Mouse (Mus musculus): Measurements from ENCODE around the gene Hbb-y.
"Not testable (repeated sequence)": the region's sequence is repeated elsewhere in the genome, so short reads cannot be mapped to it uniquely, and the experiment has no call there.

The Hbb-y gene

GRCm38 (mm10) chr7:103853090-103853489 lies at the start of gene Hbb-y:
Gene Hbb-y (minus strand): TSS chr7:103853216.
- DNase-seq (ENCODE audit: low spot score) = no peak

- no peak for DNase-seq (ENCODE audit: low spot score)
Observed at GRCm38 (mm10) chr7:103894385-103894784, 41.4 kb upstream of the Hbb-y start, which contains the start of gene Olfr64. Gene Olfr64 (minus strand): TSS chr7:103894485.

DNA sequence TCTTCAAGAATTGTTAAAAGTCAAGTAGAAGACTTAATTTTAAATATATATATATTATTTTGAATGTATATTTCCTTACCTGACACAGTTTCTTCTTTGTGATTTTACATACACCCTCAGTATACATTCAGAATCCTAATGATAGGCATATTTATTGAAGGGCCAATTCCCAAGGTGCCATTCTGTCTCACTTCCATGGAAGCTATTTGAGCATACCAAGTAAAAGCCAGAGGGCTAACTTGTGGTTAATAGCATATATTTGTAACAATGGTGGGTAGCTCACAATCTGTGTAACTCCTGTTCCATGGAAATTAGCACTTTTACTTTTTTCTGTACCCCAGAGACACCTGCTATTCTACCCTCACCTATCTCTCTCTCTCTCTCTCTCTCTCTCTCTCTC lies 33.1 kb upstream of the Hbb-y start, which contains the start of gene Olfr66:
Gene Olfr66, minus strand, starts transcription at position 101 of the 400 bp plus-strand sequence.
- no peak for DNase-seq (ENCODE audit: low spot score)

DNA sequence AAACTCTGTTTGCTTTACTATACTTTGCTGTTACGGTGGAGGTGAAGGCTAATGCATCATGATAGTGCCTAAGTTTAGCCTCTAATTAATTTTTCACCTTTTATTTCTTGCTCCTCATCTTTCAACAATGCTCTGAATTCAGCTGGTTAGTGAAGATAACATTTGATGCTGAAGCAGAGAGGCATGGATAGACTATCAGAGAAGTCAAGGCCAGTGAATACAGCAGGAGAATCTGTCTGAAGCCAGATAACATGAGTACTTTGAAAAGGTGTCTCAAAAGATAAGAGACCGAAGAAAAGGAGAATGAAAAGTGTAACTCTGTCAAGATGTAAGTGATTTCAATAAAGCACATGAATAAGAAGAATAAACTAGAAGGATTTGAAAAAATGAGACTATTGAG lies 24.1 kb upstream of the Hbb-y start:
- DNase-seq (ENCODE audit: low spot score) = no peak

DNA sequence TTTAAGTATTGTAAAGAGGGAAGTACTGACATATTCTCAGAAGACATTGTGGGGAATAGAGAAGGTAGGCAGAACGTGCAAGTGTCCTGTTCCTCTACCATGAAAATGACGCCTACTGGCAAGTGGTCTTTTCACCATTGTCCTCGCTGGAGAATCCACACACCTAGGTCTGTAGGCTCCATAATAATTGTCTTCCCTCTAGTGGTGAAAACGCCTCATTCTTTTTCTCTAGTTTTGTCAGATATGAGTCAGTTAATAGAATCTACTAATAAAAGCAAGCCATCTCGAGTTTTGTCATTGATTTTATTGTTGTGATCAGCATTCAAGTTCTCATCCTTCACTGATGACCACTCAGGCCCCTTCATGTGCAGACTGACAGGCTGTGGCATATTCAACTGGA lies 21.4 kb upstream of the Hbb-y start:
- no peak for DNase-seq (ENCODE audit: low spot score)

DNA sequence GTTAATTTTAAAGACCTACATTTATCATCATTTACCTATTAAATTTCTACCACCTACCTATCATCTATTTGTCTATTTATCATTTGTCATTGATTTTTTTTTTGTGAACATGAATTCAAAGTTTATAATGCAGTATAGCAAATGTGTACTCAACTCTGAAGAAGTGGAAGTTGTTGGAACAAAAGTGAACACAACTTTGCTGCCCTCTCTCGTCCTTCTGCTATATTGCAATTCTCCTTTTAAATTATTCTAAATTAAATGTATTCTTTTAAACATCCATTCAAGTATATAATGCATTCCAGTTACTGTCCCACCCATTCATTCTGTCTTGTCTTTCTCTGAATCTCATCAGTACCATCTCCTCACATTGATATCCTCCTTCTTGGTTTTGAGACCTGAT lies 20.0 kb upstream of the Hbb-y start:
- no peak for DNase-seq (ENCODE audit: low spot score)

- no peak for DNase-seq (ENCODE audit: low spot score)
Observed at GRCm38 (mm10) chr7:103870667-103871066, 17.7 kb upstream of the Hbb-y start.

DNA sequence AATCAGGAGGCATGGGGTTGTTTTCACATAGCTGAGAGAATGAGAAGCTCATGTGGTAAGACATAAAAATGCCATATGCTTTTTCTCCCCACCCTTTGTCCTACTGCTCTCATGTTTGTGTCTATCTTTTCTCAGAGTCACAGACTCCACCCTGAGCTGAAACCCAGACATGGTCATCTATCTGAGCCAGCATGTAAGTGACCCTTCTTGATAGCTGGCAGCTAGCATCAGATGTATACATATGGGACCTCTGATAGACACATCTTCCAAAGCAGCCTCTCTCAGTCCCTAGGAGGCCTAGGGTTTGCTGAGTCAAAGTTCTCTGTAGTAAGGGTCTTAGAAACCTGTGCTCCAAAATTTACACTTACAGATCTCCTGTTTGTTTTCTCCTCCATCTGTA lies 12.7 kb upstream of the Hbb-y start:
- DNase-seq (ENCODE audit: low spot score) = no peak

DNA sequence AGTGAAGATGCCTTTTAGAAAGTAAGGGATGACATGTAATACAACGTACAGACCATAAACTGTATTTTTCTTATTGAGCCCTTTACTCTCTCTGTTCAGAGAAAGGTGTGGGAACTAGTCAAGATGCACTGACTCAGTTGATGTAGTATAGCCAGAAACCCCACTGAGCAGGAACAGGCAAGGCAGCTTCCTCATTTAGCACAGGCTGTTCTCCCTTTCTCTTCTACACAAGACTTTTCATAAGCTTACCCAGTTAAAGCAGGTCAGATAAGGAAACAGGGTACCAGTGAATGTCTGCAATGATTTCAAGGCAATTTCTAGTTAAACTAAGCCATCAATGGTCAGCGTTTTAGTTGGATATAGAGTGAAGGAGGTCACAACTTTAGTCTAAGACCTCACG lies 8.5 kb upstream of the Hbb-y start:
- no peak for DNase-seq (ENCODE audit: low spot score)

DNA sequence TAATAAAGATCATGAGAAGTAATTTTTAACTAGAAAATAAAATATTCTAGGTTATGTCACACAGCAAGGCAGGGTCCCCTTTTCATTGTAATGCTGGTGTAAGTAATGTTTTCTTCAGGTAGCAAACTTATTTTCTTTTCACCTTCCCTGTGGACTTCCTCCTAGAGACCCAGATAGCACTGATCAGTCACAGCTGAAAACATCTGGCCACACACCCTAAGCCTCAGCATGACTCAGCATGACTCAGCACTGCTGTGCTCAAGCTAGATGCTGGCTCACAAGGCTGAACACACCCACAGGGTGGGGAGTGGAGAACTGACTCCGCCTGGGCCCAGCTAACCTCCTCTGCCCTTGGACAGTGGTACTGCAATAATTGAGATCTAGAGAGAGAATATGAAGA lies 7.8 kb upstream of the Hbb-y start:
- DNase-seq (ENCODE audit: low spot score) = no peak

- DNase-seq (ENCODE audit: low spot score) = no peak
Observed at GRCm38 (mm10) chr7:103859076-103859475, 6.1 kb upstream of the Hbb-y start.

DNA sequence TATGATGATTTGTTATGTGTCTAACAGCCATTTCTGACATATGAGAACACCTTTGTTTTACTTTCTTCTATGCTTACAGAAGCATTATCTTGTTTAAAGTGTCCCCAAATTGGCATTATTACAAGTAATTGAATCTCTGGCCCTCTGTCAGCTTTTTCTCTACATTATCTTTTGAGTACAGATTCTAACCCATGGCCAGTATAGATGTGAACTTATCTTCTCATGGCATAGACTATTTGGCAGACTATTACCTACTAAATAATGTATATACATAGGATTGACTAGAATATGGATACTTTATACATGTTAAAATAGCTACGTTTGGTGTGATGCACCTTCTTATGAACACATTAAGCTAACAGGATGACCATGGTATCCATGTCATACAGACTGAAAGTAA lies 1.7 kb upstream of the Hbb-y start:
- no peak for DNase-seq (ENCODE audit: low spot score)

GRCm38 (mm10) chr7:103844525-103845325 lies 8.3 kb downstream of the Hbb-y start:
- no peak for DNase-seq (ENCODE audit: low spot score)

DNA sequence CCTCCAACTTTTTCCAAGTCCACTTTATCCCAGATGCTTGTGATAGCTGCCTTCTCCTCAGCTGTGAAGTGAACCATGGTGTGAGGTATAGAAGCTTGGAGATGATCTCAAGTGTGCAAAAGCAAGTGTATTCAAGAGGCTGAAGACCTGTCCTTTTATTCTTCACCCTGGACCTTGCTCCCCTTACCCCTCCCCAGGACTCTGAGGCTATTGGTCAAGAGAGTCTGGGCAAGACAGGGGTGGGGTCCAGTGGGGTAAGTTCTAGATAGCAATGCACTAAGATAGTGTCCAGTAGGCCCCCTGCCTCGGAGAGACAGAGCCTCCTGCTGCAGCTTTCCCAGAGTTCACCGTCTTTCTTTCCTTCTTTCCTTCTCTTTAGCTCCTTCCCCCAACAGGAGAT lies 10.0 kb downstream of the Hbb-y start, which contains the start of gene Hbb-bh1:
Gene Hbb-bh1, minus strand, starts transcription at position 131 of the 400 bp plus-strand sequence.
- DNase-seq (ENCODE audit: low spot score) = no peak

GRCm38 (mm10) chr7:103840268-103840667 lies 12.7 kb downstream of the Hbb-y start, which contains the start of gene Hbb-bh2:
Gene Hbb-bh2 (minus strand): TSS chr7:103840520.
- no peak for DNase-seq (ENCODE audit: low spot score)

DNA sequence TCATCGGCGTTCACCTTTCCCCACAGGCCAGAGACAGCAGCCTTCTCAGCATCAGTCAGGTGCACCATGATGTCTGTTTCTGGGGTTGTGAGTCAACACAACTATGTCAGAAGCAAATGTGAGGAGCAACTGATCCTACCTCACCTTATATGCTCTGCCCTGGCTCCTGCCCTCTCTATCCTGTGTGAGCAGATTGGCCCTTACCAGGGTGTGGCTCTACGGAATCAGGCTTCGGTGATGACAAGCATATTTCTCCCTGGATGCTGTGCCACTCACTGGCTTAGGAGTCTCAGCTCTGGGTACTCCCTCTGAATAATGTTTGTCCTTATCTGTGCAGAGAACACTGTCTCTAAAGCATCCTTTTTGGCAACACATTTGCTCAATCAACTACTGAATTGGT lies 25.2 kb downstream of the Hbb-y start, which contains the start of gene Hbb-bs:
Gene Hbb-bs, minus strand, starts transcription at position 289 of the 400 bp plus-strand sequence.
- no peak for DNase-seq (ENCODE audit: low spot score)

DNA sequence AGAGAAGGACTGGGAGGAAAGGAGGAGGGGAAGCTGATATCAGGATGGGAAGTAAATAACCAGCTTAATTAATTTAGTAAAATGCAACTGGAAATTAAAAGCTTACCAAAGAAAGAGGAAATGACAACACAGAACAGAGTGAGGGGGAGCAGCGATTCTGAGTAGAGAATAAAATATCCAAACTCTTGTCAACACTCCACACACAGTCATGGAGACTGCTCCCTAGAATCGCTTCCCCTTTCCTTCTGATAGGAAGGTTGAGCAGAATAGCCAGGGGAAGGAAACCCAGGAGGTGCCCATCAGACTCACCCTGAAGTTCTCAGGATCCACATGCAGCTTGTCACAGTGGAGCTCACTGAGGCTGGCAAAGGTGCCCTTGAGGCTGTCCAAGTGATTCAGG lies 25.9 kb downstream of the Hbb-y start:
- not testable (repeated sequence) for DNase-seq (ENCODE audit: low spot score)

DNA sequence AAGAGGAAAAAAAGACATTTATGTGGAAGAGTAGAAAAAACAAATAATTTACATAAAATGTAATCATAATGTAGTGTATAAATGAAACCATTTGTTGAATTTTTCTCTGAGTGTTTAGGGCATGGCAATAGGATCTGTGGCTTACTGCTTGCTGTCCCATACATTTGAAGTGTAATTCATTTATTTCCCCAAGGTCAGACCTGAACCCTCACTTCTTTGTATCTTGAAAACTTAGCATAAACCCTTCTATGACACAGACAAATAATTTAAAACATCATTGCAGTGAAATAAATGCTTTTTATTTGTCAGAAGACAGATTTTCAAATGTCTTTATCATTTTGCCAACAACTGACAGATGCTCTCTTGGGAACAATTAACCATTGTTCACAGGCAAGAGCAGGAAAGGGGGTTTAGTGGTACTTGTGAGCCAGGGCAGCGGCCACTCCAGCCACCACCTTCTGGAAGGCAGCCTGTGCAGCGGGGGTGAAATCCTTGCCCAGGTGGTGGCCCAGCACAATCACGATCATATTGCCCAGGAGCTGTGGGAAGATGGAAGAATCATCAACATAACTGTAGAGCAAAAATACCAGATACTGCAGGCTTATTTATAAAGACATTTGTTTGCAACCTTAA lies 26.6 kb downstream of the Hbb-y start:
- DNase-seq (ENCODE audit: low spot score) = no peak

GRCm38 (mm10) chr7:103825536-103826254 lies 27.3 kb downstream of the Hbb-y start:
- DNase-seq (ENCODE audit: low spot score) = no peak

DNA sequence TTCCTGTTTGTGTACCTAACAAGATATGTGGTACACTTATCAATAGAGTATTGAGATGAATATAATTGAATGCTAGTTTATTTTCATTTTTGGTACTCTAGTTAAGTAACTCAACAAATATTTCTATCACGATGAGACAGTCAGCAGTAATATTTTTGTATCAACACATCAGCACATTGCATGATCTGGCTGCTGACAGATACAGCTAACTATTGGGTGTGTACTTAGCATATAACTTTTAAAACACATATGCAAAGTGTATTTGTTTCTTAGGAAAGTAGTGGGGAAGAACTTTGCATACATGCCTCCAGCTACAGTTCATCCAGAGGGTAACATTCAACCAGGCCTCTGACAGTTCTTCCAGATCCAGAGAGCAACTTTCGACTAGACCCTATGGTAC lies 28.4 kb downstream of the Hbb-y start:
- no peak for DNase-seq (ENCODE audit: low spot score)

DNA sequence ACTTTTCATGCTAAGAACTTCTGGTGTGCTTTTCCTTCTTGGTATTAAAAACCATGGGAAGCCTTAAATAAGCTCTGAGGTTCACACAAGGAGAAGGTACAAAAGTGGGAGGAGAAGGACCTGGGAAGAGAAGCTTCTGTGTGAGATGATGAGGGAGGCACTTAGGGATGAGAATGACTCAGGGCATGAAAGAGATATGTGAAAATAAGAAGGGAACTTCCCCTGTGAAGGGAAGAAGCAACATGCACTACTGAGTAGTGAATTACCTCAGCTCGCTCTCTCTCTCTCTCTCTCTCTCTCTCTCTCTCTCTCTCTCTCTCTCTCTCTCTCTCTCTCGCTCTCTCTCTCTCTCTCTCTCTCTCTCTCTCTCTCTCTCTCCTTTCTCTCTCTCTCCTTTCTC lies 37.9 kb downstream of the Hbb-y start:
- not testable (repeated sequence) for DNase-seq (ENCODE audit: low spot score)

DNA sequence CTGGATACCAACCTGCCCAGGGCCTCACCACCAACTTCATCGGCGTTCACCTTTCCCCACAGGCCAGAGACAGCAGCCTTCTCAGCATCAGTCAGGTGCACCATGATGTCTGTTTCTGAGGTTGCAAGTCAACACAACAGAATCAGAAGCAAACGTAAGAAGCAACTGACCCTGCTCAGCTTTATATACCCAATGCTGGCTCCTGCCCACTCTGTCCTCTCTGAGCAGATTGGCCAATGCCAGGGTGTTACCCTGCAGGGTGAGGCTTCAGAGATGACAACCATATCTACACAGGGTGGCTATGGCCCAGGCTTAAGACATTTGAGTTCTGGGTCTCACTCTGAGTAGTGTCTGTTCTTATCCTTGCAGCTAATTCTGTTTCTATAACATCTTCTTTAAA lies 39.2 kb downstream of the Hbb-y start, which contains the start of gene Hbb-bt:
Gene Hbb-bt, minus strand, starts transcription at position 231 of the 400 bp plus-strand sequence.
- DNase-seq (ENCODE audit: low spot score) = no peak

Measured in urinary bladder, postnatal 10 days (tissue).